Mouse (Mus musculus) kidney, adult 9 months (tissue): ENCODE measurements at regions not wholly inside any gene's neighbourhood (a gene's known extent, or its start where the extent isn't known, plus 50 kb on each side); places are given as distances from the start of the nearest gene placed in this dataset.

Experiments used
- DNase-seq: peaks from one replicate; pipeline ENCODE4 v3.0.0; 2022

- DNase-seq, result no peak
Measured at GRCm38 (mm10) chr10:84109680-84110371, 330.6 kb downstream of the Nuak1 start.

DNA sequence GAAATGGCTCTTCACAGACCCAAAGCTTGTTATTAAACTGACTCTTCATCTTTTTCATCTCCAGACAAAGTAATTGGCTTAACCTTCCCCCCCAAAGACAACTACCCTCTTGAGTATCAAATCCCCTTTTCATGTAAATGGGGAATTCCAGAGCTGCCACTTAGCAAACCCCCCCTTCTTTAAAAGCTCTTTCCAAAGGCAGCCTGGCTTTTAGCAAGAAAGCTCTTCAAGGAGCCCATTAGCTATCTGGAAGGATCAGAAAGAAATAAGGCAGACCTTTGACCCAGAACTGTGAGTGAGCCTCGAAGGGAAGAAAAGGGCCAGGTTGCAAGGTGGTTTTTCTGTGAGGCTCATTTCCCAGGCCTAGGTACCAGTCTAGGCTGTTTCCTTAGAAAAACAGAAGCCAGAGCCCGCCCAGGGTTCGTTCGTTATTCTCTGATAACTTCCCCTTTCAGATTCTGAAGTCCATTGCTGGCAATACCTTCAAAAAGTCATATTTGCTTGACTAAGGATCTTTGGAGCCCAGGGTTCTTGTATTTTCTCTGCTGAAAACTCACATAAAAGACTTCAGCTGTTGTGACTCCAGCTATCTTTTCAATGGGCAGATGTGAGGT is 329.9 kb downstream of the Nuak1 start:
- DNase-seq, result no peak

DNA sequence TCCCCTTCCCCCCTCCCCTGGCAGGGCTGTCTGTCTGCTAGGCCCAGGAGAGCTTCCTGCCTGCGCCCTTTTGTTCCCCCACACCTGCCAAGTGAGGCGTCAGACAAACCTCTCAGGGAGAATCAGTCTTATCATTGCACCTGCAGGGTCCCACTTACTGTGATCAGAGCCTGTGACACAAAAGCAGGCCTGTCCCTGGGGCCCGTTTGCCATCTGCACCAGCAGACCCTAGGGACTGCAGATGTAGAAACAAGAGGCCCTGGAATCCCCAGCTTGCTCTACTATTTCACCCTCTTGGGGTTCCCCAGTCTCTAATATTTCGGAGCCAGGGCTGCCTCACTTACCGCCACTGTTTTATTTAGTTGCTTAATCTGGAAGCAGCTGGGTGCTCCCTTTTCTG is 328.9 kb downstream of the Nuak1 start:
- no peak for DNase-seq

DNA sequence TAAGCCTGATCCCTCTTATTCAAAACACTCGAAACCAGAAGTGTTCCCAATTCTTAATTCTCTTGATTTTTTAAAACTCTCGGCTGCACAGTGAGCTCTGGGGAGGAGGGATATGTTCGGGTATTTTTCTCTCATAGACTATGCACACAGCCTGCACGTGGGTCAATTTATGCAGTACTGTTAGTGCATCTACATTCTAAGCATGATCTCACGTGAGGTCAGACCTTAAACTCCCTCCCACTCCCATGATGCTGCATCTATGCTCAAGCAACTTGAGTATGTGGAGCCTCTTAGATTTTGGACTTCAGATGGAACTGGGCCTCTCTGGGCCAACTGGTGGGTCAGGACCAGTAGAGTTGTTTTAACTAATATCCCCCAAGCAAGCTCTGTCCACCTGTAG is 328.5 kb downstream of the Nuak1 start:
- no peak for DNase-seq

DNA sequence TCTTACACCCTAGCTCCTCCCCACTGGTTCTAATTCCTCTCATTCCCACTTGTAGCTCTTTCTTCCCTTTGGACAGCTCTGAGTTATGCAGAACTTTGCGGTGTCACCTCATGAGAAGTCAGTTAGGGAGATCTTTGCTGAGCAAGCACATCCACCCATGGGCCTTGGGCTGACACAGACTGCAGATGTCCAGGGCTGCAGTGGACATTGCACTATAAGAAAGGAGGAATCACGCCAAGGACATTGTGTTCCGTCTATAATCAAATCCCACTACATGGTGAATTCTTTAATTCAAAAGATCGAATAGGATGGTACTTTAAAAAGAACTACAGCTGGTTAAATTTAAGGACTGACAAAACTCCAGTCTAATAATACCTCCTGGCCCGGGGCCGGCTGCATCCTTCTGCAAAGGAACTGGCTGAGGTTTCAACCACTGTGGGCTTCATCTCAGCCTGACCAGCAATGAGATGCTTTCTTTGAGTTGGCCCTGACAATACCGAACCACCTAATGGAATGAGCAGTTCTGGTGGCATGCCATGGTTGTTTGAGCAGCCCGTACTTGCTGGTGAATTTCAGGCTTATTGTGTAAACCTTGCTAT is 320.3 kb downstream of the Nuak1 start:
- DNase-seq, result no peak

DNA sequence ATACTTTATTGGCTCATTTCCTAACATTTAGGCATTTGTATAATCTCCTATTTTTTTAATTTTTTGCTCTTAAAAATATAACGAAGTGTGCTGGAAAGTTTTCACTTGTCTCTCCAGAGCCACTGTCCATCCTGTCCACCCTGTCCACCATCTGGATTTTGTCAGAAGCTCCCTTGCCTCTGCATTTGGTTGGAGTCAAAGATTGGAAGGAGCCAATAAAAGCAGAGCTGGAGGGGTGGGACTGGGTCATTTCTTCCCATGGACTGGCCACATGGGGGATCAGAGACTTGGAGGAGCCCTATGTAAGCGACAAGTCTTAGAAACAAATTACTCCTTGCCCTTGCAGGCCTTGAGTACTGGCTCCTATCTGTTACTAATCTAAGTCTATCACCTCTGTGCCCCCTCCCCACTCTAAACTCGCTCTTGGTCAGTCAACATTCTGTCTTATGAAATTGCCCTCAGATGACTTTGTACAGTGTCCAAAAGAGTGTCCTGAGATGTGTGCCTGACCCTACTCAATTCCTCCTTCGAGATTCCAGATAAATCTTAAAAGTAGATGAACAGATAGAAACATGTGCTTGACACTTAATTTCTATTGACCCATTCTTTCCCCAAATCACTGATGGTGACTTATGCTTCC is 303.3 kb downstream of the Nuak1 start:
- peak; percentile 9 for DNase-seq

- DNase-seq, result no peak
Measured at GRCm38 (mm10) chr10:84142741-84143454, 297.5 kb downstream of the Nuak1 start.

GRCm38 (mm10) chr10:84143674-84144343 is 296.6 kb downstream of the Nuak1 start:
- peak; percentile 20 for DNase-seq

DNA sequence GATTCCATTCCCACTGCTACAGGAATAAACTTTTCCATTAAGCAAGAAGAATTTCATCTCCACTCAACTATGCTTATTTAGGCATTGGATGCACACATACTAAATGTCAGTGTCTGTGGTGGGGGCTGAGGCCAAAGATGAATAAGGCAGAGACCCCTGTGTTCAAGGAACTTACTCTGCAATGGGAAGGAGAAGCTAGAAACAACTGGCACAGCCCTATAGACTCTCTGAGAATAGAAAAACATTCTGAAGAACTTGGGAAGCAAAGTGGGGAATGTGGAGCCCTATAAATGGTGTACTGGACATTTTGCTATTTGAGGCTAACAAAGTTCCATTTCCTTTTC is 296.1 kb downstream of the Nuak1 start:
- no peak for DNase-seq

- DNase-seq, result no peak
Measured at GRCm38 (mm10) chr10:84147305-84147984, 293.0 kb downstream of the Nuak1 start.

GRCm38 (mm10) chr10:84163752-84164151 is 276.6 kb downstream of the Nuak1 start:
- DNase-seq, result no peak

- no peak for DNase-seq
Measured at GRCm38 (mm10) chr10:84165832-84166567, 274.4 kb downstream of the Nuak1 start.

DNA sequence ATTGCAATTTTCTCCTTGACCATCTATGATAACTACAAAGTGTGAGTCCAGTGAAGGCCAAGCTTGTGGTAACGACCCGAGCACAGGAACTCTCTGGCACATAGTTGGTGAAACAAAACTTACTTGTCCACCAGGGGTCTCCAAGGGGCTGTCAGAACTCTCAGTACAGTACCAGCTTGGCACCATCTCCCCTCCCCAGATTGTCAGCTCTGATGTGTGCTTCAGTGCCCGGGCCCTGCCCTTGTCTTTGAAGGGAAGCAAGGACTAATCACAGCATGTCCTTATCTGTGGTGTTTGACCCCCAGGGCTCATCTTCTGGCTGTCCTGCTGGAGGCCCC is 273.9 kb downstream of the Nuak1 start:
- DNase-seq, result peak; percentile 28

DNA sequence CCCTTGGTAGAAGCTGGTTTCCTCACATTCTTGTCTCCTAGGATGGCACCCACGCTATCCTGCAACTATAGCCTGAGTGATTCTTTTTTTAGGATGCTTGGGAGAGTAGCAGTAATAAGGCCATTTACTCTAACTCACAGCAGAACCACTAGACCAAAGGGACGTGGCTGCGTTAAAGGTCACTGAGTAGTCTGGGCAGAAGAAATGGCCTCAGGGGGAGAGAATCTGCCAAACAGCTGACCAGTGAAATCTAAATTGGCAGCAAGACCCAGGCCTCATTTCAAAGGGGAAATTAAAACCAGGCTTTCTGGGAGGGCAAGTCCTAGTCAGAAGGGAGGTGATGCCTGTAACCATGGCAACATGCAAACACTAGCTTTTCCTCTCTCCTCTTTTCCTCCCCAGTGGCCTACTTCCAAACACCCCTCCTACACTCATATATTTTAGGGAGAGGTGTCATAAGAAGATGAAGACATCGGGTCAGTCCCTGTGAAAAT is 267.5 kb downstream of the Nuak1 start:
- no peak for DNase-seq

- DNase-seq, result no peak
Measured at GRCm38 (mm10) chr10:84183239-84183638, 257.2 kb downstream of the Nuak1 start.

GRCm38 (mm10) chr10:84186466-84186865 is 253.9 kb downstream of the Nuak1 start:
- DNase-seq, result no peak

- DNase-seq, result no peak
Measured at GRCm38 (mm10) chr10:84199035-84199434, 241.4 kb downstream of the Nuak1 start.

GRCm38 (mm10) chr10:84201785-84202184 is 238.6 kb downstream of the Nuak1 start:
- no peak for DNase-seq

DNA sequence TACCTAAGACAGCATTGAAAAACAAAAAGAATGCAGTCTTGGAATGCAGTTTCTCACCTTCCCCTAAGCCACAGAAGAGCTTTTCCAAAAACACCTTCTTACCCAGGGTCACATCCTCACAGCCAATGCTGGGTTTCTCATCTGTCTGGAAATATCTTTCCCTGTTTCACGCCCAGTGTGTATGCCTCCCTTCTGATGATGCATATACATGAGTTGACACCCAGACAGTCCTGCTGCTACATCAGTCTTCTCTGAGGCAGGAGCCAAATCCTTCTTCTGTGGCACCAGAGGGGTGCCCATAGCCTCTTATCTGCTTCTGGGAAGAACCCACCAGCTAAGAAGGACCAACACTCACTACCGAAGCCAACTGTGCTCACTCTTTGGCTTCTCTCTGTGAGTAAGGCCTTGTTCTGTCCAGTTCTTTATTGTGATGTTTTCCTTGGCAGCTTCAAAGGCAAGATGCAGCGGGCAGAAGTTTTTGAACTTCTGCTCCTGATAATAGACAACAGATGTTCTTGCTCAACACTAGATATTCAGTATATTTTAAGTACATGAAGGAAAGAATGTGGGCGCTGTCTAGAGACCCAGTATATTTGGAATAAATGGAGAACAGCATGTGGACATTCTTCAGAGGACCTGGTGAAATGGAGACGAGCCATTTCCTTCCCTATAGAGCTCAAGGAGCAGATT is 228.2 kb downstream of the Nuak1 start:
- no peak for DNase-seq

- no peak for DNase-seq
Measured at GRCm38 (mm10) chr10:84214812-84215211, 225.6 kb downstream of the Nuak1 start.
